Mouse (Mus musculus): ENCODE results near the gene Gm20388.

DNA sequence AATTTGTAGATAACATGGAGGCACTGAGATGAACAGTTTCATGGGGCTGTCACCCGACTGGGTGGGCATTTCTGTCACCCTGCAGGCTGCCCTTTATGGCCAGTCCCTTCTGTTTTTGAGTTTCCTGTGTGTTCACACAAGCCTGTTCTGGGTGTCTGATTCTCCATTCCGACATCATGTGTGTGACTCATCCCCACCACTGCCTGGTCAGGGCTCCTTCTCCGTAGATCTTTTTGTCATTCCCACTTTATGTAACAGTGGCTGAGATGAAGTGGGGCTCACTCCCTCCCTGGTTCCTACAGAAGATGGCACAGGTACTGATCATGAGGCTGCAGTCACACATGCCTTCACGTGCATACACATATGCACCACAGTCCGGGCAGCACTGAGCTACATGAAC lies 3212.0 kb downstream of the Gm20388 start:
- TF ChIP-seq POLR2A (IDR thresholded peaks at IDR 0.05; ENCODE audit: borderline replicate concordance, control insufficient read depth, low read depth, low read length) (no peak), CTCF (IDR thresholded peaks at IDR 0.05; ENCODE audit: control insufficient read depth, insufficient read depth, low read length) (no peak)

Measured in bone marrow, adult 2 months (tissue).